Mouse (Mus musculus) embryonic facial prominence, embryonic 14.5 days (tissue): ENCODE results near the gene Nlgn2. TPM values are rescaled to one million over a fixed set of nuclear protein-coding genes. Genes with fewer than 3 reads are reported as not detected.

Source experiments
- ATAC-seq: fragments of 200-750 bp; cut with Nextera tagmentation; 2 replicates; pipeline ENCODE4 v1.8.0; 2017; ENCODE audit warnings: low read depth, moderate number of reproducible peaks, moderate TSS enrichment
- DNase-seq: peaks from one replicate; pipeline ENCODE4 v3.0.0-alpha.2; 2015; ENCODE audit warnings: low spot score
- H3K27ac ChIP-seq: fragments of 300-500 bp; sonication (generic); replicated peaks from 2 replicates; pipeline ENCODE4 v1.5.1; 2014; ENCODE audit warnings: low read depth, mild to moderate bottlenecking, low read length, moderate library complexity
- H3K27me3 ChIP-seq: fragments of 300-500 bp; sonication (generic); replicated peaks from 2 replicates; pipeline ENCODE4 v1.6.1; 2014; ENCODE audit warnings: low read length; ENCODE audit not compliant: control insufficient read depth, insufficient read depth
- H3K36me3 ChIP-seq: fragments of 300-500 bp; sonication (generic); 2 replicates; pipeline ENCODE4 v1.6.1; 2014; ENCODE audit warnings: low read length, mixed read lengths; ENCODE audit not compliant: control insufficient read depth, insufficient read depth
- H3K4me1 ChIP-seq: fragments of 300-500 bp; sonication (generic); 2 replicates; pipeline ENCODE4 v1.6.1; 2014; ENCODE audit warnings: antibody characterized with exemption, low read length; ENCODE audit not compliant: control insufficient read depth, insufficient read depth
- H3K4me2 ChIP-seq: fragments of 300-500 bp; sonication (generic); 2 replicates; pipeline ENCODE4 v1.6.1; 2014; ENCODE audit warnings: low read depth, mild to moderate bottlenecking, low read length, moderate library complexity, mixed read lengths
- H3K4me3 ChIP-seq: fragments of 300-500 bp; sonication (generic); 2 replicates; pipeline ENCODE4 v1.5.1; 2014; ENCODE audit warnings: low read depth, mild to moderate bottlenecking, low read length
- H3K9ac ChIP-seq: fragments of 300-500 bp; sonication (generic); 2 replicates; pipeline ENCODE4 v1.6.1; 2014; ENCODE audit warnings: low read depth, mild to moderate bottlenecking, low read length, moderate library complexity, mixed read lengths
- H3K9me3 ChIP-seq: fragments of 300-500 bp; sonication (generic); 2 replicates; pipeline ENCODE4 v1.6.1; 2016; ENCODE audit warnings: low read length; ENCODE audit not compliant: control insufficient read depth
- WGBS: fragments of 180-500 bp; shearing (Covaris S2); extraction: QIAGEN DNeasy Blood & Tissue Kit; methylation state at CpG from one replicate; pipeline ENCODE4 v1.1.7; 2014; 5-methylcytosine and 5-hydroxymethylcytosine counted together
- polyA plus RNA-seq: library from polyadenylated mRNA; unstranded; fragments of >200 nt; fragmentation: Nextera tagmentation; extraction: Ambion mirVana; gene quantifications from 2 replicates; pipeline ENCODE4 v1.2.1, GENCODE M21; 2014

The Nlgn2 gene
- polyA plus RNA-seq, 1 experiment from 2014 or later = 8.3 TPM

DNA sequence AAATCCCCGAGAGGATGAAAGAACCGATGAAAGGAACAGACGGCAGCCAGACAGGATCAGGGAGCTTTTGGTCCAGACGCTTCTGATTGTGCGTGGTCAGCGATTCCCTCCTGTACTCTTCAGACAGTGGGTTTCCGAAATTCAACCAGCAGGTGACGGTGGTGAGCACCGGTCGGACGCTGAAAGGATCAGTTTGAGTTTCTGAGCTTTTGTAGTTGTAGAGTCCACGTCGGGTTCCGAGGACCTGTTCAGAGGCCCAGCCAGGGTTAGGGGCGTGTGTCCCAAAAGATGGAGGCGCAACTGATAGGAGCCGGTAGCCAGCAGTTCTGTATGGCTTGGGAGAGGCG, 42.9 kb upstream of the Nlgn2 start:
- ATAC-seq = peak; percentile 66
- no peaks in the 10 kb centered on the region for H3K36me3 ChIP-seq

DNA sequence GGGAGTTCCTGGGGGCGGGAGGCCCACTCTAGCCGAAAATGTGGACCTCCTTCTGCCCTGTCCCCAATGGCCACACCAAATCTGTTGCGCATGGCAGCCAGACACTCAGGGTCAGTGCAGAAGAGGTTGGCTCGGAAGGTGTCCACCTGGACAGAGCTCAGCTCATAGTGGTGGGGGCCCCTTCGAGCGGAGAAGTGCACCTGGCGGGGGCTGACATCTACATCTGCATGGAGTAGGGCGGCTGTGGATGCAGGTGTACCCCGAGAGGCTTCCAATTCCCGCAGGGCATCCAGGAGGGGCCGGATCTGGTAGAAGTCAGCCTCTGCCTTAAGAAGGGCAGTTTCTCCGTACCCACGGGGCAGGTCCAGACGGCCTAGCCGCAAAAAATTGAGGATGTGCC, 42.1 kb upstream of the Nlgn2 start:
- DNase-seq (no peak), ATAC-seq (no peak)
- 40% methylated on average over 11 of the region's 15 CpGs for WGBS
- Histone ChIP-seq H3K9me3 (no peaks in the 10 kb centered on the region), H3K27me3 (no peaks in the 10 kb centered on the region), H3K36me3 (no peaks in the 10 kb centered on the region), H3K4me2 (peak overlapping the region; percentile 92), H3K4me3 (peak overlapping the region; percentile 56), H3K4me1 (peaks cover 39% of the 10 kb centered on the region), H3K27ac (peak overlapping the region; percentile 53; the same call in 1 of the 2 replicates), H3K9ac (peak overlapping the region; percentile 72)

More for the DNA sequence above, 42.9 kb upstream of the Nlgn2 start:
- H3K27ac ChIP-seq = peak overlapping the region; percentile 91
- peak; percentile 87 for DNase-seq
- under 1% methylated on average over 18 of the region's 18 CpGs for WGBS
- H3K9me3 ChIP-seq = no peaks in the 10 kb centered on the region
- peak overlapping the region; percentile 56 for H3K4me3 ChIP-seq
- peak overlapping the region; percentile 72 for H3K9ac ChIP-seq
- H3K27me3 ChIP-seq = no peaks in the 10 kb centered on the region
- H3K4me1 ChIP-seq = peaks cover 39% of the 10 kb centered on the region
- peak overlapping the region; percentile 92 for H3K4me2 ChIP-seq

DNA sequence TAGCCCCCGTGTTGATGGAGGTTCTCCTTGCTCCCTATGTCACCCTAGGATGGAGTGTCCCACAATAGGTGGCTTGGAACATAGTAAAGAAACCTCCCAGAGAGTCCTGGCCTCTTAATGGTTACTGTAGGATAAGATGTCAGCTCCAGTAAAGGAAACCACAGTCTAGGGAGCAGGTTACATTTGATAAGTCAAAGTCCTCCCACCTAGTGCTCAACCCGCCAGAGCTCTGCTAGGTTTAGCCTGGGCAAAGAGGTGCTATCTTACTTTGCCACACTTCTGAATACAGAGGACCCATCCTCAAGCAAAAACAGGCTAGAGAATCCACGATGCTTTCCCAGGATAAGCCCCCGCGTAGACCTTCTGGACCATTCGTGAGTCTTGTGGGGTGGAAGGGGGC, 41.4 kb upstream of the Nlgn2 start:
- ATAC-seq (no peak), DNase-seq (no peak)
- H3K9me3 ChIP-seq = no peaks in the 10 kb centered on the region
- H3K4me1 ChIP-seq = peaks cover 39% of the 10 kb centered on the region
- 89% methylated on average over 6 of the region's 6 CpGs for WGBS
- peak overlapping the region; percentile 92; the same call in 1 of the 2 replicates for H3K4me2 ChIP-seq
- no peaks in the 10 kb centered on the region for H3K36me3 ChIP-seq
- no peaks in the 10 kb centered on the region for H3K27me3 ChIP-seq
- H3K9ac ChIP-seq = no peak overlapping the region; the same call in none of the 2 replicates
- no peak overlapping the region for H3K4me3 ChIP-seq
- H3K27ac ChIP-seq = 0 out of 2 replicates have a peak overlapping the region, but pooled peaks have one; percentile 13

DNA sequence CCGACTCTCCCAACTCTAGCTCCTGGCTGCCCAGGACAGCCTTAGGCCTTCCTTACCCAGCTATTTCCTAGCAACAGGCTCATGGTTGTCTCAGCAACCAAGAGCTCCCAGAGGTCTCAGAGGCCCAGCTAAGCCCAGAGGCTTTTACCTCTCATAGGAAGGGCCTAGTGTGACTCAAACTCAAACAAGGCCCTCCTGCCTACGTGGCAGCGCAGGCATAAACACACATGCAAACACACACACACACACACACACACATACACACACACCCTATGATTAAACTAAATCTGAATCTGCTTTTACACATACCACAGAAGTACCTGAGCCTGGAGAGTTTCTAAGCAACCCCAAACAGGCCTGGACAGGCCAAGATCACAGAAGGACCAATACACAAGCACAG, 40.8 kb upstream of the Nlgn2 start:
- H3K4me2 ChIP-seq = 0 out of 2 replicates have a peak overlapping the region, but pooled peaks have one; percentile 92
- no peak overlapping the region for H3K9ac ChIP-seq
- no peaks in the 10 kb centered on the region for H3K36me3 ChIP-seq
- no peaks in the 10 kb centered on the region for H3K27me3 ChIP-seq
- DNase-seq = no peak
- H3K27ac ChIP-seq = no peak overlapping the region; the same call in 1 of the 2 replicates
- H3K4me1 ChIP-seq = peaks cover 39% of the 10 kb centered on the region
- WGBS = 76% methylated on average over 3 of the region's 3 CpGs
- no peak overlapping the region for H3K4me3 ChIP-seq
- no peaks in the 10 kb centered on the region for H3K9me3 ChIP-seq
- no peak for ATAC-seq

DNA sequence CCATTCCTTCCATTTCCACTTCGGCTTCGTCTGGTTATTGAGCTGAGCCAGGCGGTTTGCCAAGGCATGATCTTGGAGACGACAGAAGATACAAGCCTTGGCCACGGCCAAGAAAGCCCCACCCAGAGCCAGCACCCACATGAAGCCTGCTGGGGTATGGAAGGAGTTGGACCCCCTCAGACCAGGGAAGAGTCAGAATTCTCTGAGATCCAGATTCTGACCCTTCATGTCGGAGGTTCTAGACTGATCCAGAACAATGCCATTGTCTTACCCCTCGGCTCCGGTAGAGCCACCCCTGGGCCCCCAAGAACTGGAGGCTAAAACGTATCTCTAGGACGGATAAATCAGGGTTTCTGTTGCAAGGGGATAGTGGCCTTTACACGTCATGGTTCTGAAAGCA, 40.3 kb upstream of the Nlgn2 start, which contains the start of gene Tmem95:
Gene Tmem95 (minus strand): TSS at position 141 of the 400 bp plus-strand sequence.
- Histone ChIP-seq H3K36me3 (no peaks in the 10 kb centered on the region), H3K4me1 (peaks cover 39% of the 10 kb centered on the region), H3K4me3 (peak within 1 kb of the TSS; percentile 22; the same call in 1 of the 2 replicates), H3K9me3 (no peaks in the 10 kb centered on the region), H3K9ac (peak within 1 kb of the TSS; percentile 14; the same call in 1 of the 2 replicates), H3K4me2 (peak within 1 kb of the TSS; percentile 92), H3K27ac (peak within 1 kb of the TSS; percentile 81), H3K27me3 (no peaks in the 10 kb centered on the region)
- ATAC-seq = no peak
- WGBS = 82% methylated on average over 11 of the region's 11 CpGs
- no peak for DNase-seq

DNA sequence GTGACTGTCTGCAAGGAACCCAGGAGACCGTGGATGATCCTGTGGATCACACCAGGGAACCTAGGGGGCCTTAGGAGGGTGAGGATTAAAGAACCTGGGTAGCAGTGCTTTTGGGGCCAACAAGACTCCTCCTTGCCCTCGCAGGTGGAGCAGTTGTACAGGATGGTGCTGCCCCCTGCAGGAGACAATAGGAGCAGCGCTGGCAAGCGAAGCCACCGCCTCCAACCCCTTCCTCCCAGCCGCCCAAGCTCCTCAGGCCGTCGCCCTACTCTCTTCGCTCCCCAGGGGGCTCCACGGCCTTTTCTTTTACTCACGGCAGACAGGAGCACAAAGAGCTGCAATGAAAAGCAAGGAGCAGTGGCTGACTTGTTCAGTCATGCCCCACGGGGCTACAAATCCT, 39.3 kb upstream of the Nlgn2 start:
- Histone ChIP-seq H3K9me3 (no peaks in the 10 kb centered on the region), H3K27ac (peak overlapping the region; percentile 81), H3K4me2 (peak overlapping the region; percentile 48), H3K9ac (peak overlapping the region; percentile 14; the same call in 1 of the 2 replicates), H3K27me3 (no peaks in the 10 kb centered on the region), H3K4me3 (peak overlapping the region; percentile 22; the same call in 1 of the 2 replicates), H3K36me3 (no peaks in the 10 kb centered on the region), H3K4me1 (peaks cover 38% of the 10 kb centered on the region)
- 1% methylated on average over 8 of the region's 12 CpGs for WGBS
- peak; percentile 91 for DNase-seq
- peak; percentile 42 for ATAC-seq

DNA sequence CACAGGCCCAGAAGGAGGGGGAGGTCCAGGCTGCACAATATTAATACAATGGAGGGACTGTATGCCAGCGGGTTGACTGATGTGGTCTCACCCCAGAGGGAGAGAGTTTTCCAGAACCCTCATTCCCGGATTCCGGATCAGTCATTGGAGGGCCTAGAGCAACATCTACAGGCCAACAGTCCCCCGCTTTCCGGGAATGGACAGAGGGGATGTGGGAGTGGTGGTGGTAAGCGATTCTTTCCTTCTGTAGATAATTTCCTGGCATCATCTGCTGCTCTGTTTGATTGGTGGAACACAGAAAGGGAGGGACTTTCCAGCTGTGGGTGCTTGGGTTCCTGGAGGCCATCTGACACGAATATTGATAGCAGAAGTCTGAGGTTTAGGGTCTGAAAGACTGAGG, 38.6 kb upstream of the Nlgn2 start:
- H3K9ac ChIP-seq = no peak overlapping the region
- peak overlapping the region; percentile 48; the same call in 1 of the 2 replicates for H3K4me2 ChIP-seq
- H3K9me3 ChIP-seq = no peaks in the 10 kb centered on the region
- no peak overlapping the region for H3K4me3 ChIP-seq
- no peaks in the 10 kb centered on the region for H3K36me3 ChIP-seq
- DNase-seq (peak; percentile 85), ATAC-seq (0 out of 2 replicates have a peak, but pooled peaks have one; percentile 12)
- WGBS = 40% methylated on average over 7 of the region's 7 CpGs
- H3K27me3 ChIP-seq = no peaks in the 10 kb centered on the region
- peaks cover 31% of the 10 kb centered on the region for H3K4me1 ChIP-seq
- H3K27ac ChIP-seq = peak overlapping the region; percentile 81

DNA sequence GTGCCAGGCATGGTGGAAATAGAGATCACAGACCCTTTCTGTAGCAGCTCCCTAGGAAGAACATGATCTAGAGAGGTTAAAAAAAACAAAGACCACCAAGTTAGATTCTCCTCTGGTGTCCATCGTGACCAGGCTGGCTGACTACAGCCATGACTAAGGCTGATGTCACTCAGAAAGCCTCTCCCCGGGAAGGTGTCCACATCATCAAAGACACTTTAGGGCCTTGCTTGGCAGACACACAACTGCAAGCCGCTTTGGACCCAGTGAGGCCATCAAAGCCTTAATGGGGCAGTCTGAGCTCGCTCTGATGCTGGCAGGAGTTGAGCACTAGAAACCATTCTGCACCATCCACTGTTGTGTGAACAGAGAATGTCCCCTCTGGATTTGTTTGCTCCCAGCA, 34.9 kb upstream of the Nlgn2 start:
- no peak overlapping the region for H3K9ac ChIP-seq
- H3K4me1 ChIP-seq = peaks cover 13% of the 10 kb centered on the region
- whole genome bisulfite sequencing = 79% methylated on average over 4 of the region's 4 CpGs
- H3K36me3 ChIP-seq = no peaks in the 10 kb centered on the region
- H3K27me3 ChIP-seq = no peaks in the 10 kb centered on the region
- H3K4me2 ChIP-seq = no peak overlapping the region
- no peak overlapping the region for H3K4me3 ChIP-seq
- no peak for DNase-seq
- H3K27ac ChIP-seq = no peak overlapping the region
- ATAC-seq = no peak
- H3K9me3 ChIP-seq = no peaks in the 10 kb centered on the region

DNA sequence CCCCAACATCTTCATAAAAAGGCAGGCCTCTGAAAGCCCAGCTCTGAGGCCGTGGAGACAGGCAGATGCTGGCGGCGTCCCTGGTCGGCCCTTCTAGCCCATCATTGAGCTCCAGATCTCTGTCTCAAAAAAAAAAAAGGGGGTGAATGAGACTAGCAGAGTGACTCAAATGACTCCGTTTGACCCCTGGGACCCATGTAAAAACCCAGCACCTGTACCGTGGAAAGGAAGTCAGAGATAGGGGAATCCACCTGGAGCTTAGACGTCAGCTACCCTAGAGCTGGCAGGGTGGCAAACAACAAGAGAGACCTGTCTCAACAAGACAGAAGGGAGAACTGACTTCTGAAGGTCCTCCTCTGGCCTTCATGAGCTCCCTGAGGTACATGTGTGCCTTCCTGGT, 34.2 kb upstream of the Nlgn2 start:
- Histone ChIP-seq H3K9me3 (no peaks in the 10 kb centered on the region), H3K36me3 (no peaks in the 10 kb centered on the region), H3K4me1 (peaks cover 8% of the 10 kb centered on the region; the same call in 1 of the 2 replicates), H3K27ac (no peak overlapping the region), H3K4me2 (no peak overlapping the region), H3K9ac (no peak overlapping the region), H3K4me3 (no peak overlapping the region), H3K27me3 (no peaks in the 10 kb centered on the region)
- 87% methylated on average over 7 of the region's 7 CpGs for WGBS
- no peak for ATAC-seq
- DNase-seq = no peak
